Mouse (Mus musculus): ENCODE data around the gene Cer1. TPM values are rescaled to one million over a fixed set of nuclear protein-coding genes. Genes with fewer than 3 reads are reported as not detected.

The Cer1 gene
- total RNA-seq (2014; fragmentation: Nextera tagmentation) (not detected in 2 replicates), total RNA-seq (2017) (not detected in 2 replicates)

DNA sequence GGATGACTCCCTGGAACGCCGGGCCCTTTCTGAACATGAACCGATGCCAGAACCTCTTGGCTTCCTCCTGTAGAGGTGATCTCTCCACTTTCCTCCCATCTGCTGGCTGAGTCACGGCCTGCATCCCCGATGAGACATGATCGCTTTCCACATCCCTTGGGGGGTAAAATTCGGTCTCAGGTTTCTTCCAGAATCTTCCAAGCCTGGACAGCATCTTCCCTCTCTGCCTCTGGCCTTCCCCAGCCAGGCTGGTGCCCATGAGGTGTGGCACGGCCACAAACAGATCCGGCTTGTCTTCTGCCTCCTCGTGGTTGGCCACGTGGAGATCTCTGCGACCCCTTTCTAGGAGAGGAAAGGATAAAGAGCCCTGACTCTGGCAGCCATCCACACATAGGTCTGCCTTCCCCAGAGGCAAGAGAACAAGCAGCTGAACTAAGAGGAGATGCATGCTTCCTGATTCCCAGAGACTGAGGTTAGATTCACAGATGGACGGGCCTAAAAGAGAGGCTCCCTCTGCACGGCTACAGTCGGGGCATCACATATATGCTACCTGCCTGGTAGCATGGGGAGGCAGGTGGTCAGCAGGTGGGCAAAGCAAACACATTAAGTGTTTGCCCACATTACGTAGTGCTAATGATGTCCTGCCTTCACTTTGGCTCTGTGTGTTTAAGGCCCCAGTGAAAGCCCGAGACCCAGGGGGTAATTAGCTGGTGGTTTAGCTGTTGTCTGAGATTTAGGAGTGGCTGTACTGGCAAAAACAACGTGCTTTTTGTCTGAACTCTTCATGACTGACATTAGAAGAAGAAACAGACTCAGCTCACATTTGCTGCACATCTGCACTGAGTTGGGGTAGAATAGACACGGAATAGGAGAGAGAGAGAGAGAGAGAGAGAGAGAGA, at the start of gene Cer1:
Gene Cer1 (minus strand): TSS at position 513 of the 899 bp plus-strand sequence.
- no peak for ATAC-seq (replicated peaks; ENCODE audit: low FRiP score, low TSS enrichment, poor library complexity, severe bottlenecking)

- peak; percentile 75 for ATAC-seq (replicated peaks; ENCODE audit: low FRiP score, low TSS enrichment, poor library complexity, severe bottlenecking)
Observed at GRCm38 (mm10) chr4:82934308-82934707, 49.4 kb upstream of the Cer1 start.

GRCm38 (mm10) chr4:82933698-82934210, 48.8 kb upstream of the Cer1 start:
- ATAC-seq (replicated peaks; ENCODE audit: low FRiP score, low TSS enrichment, poor library complexity, severe bottlenecking) = peak; percentile 96

- no peak for ATAC-seq (replicated peaks; ENCODE audit: low FRiP score, low TSS enrichment, poor library complexity, severe bottlenecking)
Observed at GRCm38 (mm10) chr4:82930079-82930478, 45.1 kb upstream of the Cer1 start.

DNA sequence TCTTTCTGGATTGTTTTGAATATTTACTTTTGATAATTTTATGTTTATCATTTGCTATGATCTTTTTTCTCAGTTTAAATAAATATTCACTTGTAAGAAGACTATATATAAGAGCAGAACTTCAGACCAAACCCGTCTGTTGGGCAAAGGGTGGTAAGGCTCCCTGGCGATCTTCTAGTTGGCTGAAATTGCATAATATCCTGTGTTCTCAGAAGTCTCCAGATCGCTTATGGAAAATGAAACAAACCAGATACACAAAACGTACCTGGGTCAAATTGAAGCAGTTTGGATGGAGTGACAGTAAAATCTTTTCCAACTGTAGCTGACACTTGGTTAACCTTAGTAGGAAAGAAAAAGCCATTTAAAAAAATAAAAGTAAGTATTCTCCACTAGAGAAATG, 37.0 kb upstream of the Cer1 start:
- no peak for ATAC-seq (replicated peaks; ENCODE audit: low FRiP score, low TSS enrichment, poor library complexity, severe bottlenecking)

- no peak for ATAC-seq (replicated peaks; ENCODE audit: low FRiP score, low TSS enrichment, poor library complexity, severe bottlenecking)
Observed at GRCm38 (mm10) chr4:82918625-82919024, 33.7 kb upstream of the Cer1 start.

GRCm38 (mm10) chr4:82916678-82917050, 31.7 kb upstream of the Cer1 start:
- no peak for ATAC-seq (replicated peaks; ENCODE audit: low FRiP score, low TSS enrichment, poor library complexity, severe bottlenecking)

DNA sequence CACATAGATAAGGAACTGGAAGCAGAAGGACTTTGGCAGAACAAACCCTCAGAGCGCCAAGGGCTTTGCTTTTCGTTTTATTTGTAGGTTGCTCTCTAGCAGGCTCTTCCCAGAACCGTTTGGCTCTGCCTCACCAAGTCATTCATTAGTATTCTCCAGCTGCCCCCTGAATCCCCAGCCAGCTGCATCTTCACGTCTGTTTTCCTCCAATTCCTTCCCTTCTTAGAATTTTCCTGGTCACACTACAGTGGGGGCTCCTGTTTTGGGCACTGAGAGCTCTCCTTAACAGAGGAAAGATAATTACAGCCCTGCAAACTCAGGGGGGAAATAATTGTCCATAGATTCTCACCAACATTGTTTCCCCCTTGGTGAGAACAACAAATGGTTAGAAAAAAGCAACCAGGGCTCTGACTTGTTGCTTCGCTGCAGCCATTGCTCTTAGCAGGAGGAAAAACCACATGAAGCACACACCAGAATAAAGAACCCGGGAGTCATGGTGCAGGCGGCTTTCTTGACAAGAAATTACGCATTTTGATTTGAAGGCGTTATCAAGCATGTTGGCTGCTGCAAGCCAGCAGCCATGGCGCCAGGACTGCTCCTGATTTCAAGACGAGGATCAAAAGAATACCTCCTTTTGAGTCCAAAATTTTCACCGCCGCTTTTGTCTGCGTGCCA, 31.2 kb upstream of the Cer1 start:
- ATAC-seq (replicated peaks; ENCODE audit: low FRiP score, low TSS enrichment, poor library complexity, severe bottlenecking) = no peak

GRCm38 (mm10) chr4:82915576-82915975, 30.6 kb upstream of the Cer1 start:
- no peak for ATAC-seq (replicated peaks; ENCODE audit: low FRiP score, low TSS enrichment, poor library complexity, severe bottlenecking)

GRCm38 (mm10) chr4:82914601-82915143, 29.7 kb upstream of the Cer1 start:
- no peak for ATAC-seq (replicated peaks; ENCODE audit: low FRiP score, low TSS enrichment, poor library complexity, severe bottlenecking)

- no peak for ATAC-seq (replicated peaks; ENCODE audit: low FRiP score, low TSS enrichment, poor library complexity, severe bottlenecking)
Observed at GRCm38 (mm10) chr4:82895227-82895626, 10.3 kb upstream of the Cer1 start.

DNA sequence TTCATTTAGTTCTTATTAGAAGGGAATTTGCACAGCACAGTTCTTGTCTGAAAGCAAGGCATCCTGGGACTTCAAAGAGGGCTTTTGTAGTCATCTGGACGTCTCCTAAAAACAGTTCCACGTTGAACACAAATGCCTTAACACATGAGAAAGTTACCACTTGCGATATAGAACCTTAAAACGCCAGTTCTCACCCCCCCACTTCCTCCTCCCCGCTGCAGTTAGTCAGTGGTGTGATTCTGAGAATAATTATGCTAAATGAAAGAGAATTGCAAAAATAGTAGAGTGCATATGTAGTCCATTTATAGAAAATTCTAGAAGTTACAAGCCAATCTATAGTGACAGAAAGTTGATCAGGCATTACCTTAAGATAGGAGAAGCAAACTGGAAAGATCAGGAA, 7.3 kb upstream of the Cer1 start:
- ATAC-seq (replicated peaks; ENCODE audit: low FRiP score, low TSS enrichment, poor library complexity, severe bottlenecking) = no peak

DNA sequence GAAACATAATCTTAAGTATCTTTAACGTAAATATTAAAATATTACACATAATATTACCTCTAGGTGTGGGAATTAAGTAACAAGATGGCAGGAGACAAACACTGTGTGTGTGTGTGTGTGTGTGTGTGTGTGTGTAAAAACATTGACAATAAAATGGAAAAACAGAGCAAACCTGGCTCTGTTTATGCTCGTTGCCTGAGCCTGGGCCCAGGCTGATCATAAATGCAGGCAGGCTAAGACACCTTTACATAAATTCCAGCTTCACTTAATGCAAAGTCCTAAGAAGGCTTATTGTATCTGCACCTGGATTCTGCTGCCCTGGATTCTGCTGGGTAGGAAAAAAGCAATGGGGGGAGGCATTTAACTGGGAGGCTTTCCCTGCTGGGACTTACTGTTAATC, 6.6 kb upstream of the Cer1 start:
- no peak for ATAC-seq (replicated peaks; ENCODE audit: low FRiP score, low TSS enrichment, poor library complexity, severe bottlenecking)

- no peak for ATAC-seq (replicated peaks; ENCODE audit: low FRiP score, low TSS enrichment, poor library complexity, severe bottlenecking)
Observed at GRCm38 (mm10) chr4:82891049-82891448, 6.1 kb upstream of the Cer1 start.

DNA sequence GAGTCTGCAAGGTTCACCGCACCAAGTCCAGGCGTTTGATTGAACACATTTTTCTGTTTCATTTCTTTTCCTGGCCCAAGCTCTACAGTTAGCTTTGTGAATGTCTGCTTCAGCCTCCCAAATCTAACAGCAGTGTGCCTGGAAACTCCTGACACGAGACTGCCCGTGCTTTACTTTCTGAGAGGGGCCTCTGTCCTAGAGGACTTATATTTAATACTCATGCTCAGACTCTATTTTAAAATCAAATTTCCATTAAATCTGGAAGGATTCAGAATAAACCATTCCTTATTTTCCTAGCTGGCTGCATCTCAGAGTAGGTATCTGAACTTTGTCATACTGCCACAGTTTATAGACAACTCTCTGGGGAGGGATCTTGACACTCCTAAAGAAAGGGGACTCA, 5.6 kb upstream of the Cer1 start:
- ATAC-seq (replicated peaks; ENCODE audit: low FRiP score, low TSS enrichment, poor library complexity, severe bottlenecking) = no peak

DNA sequence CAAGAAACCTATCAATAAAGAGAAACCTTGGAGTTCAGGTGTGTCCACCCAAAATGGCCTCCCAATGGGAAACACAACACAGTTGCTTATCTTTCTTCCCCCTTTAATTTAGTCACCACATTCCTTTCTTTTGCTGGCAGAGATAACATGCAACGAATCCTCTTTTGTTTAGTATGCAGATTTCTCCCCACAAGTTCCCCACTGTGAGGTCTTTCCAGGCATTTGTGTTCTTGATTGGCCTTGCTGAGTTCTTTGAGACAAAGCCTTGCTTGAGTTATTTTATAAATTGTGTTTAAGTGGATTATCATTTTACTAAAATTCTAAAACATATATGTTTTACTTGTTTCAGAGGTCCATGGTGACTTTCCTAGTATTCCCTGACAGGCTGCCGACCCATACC, 1.2 kb upstream of the Cer1 start:
- ATAC-seq (replicated peaks; ENCODE audit: low FRiP score, low TSS enrichment, poor library complexity, severe bottlenecking) = no peak

DNA sequence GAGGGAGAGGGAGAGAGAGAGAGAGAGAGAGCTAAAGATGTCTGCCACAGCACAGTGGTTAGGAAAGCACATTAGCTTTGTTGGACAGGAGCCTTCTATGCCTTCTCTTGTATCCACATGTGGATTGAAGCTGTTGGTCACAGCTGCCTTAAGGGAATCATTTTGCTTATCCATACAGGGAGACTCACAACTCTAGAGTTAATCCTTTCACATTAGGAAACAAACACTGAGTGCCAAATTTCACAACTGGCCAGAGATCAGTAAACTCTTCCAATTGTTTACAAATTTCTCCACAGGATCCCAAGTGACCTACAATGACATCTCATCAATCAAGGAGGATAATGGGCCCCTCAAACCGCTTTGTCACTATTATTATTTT, 576 bp upstream of the Cer1 start:
- no peak for ATAC-seq (replicated peaks; ENCODE audit: low FRiP score, low TSS enrichment, poor library complexity, severe bottlenecking)

GRCm38 (mm10) chr4:82882500-82882899, 2.4 kb downstream of the Cer1 start:
- no peak for ATAC-seq (replicated peaks; ENCODE audit: low FRiP score, low TSS enrichment, poor library complexity, severe bottlenecking)

- ATAC-seq (replicated peaks; ENCODE audit: low FRiP score, low TSS enrichment, poor library complexity, severe bottlenecking) = no peak
Observed at GRCm38 (mm10) chr4:82881366-82881765, 3.6 kb downstream of the Cer1 start.

- no peak for ATAC-seq (replicated peaks; ENCODE audit: low FRiP score, low TSS enrichment, poor library complexity, severe bottlenecking)
Observed at GRCm38 (mm10) chr4:82880243-82880642, 4.7 kb downstream of the Cer1 start.
